Mouse (Mus musculus): ENCODE measurements around the gene Prps2.

- no peak for TF ChIP-seq POLR2A (IDR thresholded peaks at IDR 0.05; ENCODE audit: borderline replicate concordance, extremely low read depth, insufficient read depth, insufficient read length, poor library complexity, severe bottlenecking)
- no peak for TF ChIP-seq CTCF (IDR thresholded peaks at IDR 0.05; ENCODE audit: borderline replicate concordance, extremely low read depth, insufficient read depth, insufficient read length)
Measured at GRCm38 (mm10) chrX:167344356-167344755, 38.2 kb downstream of the Prps2 start.
